In the genomic region with DNA sequence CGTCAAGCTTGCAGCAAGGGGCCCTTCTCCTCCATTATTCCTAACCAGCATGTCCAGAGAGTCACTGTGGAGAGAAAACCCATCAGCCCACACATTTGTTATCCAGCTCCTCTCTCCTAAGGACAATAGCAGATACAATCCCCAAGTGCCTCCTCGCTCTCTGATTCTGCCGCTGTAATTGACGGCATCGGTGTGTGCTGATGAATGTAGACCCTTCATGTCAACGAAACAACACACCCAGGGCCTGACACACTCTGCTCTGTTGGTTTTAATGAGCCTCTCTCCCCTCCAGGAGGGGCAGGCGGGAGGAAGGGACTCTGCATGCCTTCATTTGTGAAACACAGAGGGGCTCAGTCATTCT, we compare ENCODE assay signal across 8 mouse cellular contexts. TPM values are rescaled to one million over a fixed set of nuclear protein-coding genes. Genes with fewer than 3 reads are reported as not detected.
DNase-seq lines count a peak whose midpoint lies in the region; ATAC-seq and TF ChIP-seq lines count a peak whose summit lies in the region.
"Had no signal": no experiment of that assay in that cellular context is flagged by ENCODE, and none has a peak within 500 bp of the region (broad histone marks: within the 10 kb centered on the region; RNA-seq: fewer than 3 reads in every experiment).

No protein-coding gene starts in this region.

- H3K4me2 ChIP-seq in hindbrain, embryonic 16.5 days (ENCODE audit: low read length), result no peak overlapping the region
- H3K4me2 ChIP-seq in midbrain, postnatal 0 days (ENCODE audit: low read depth, low read length, poor library complexity, severe bottlenecking), result no peak overlapping the region

- no peak overlapping the region for H3K9ac ChIP-seq in hindbrain, embryonic 16.5 days (ENCODE audit: low read depth, low read length)
- H3K9ac ChIP-seq in midbrain, postnatal 0 days (replicated peaks; ENCODE audit: low read length, poor library complexity, severe bottlenecking), result no peak overlapping the region

- ATAC-seq in hindbrain, embryonic 16.5 days, result peak; percentile 22
- no peak for ATAC-seq in midbrain, postnatal 0 days (ENCODE audit: low FRiP score)

- no peaks in the 10 kb centered on the region for H3K27me3 ChIP-seq in hindbrain, embryonic 16.5 days (replicated peaks; ENCODE audit: control insufficient read depth, insufficient read depth, low read length)
- no peaks in the 10 kb centered on the region; the same call in 1 of the 2 replicates for H3K27me3 ChIP-seq in midbrain, postnatal 0 days (ENCODE audit: insufficient read depth, low read length)

- peaks cover 11% of the 10 kb centered on the region for H3K36me3 ChIP-seq in hindbrain, embryonic 16.5 days (ENCODE audit: control insufficient read depth, insufficient read depth, low read length)
- H3K36me3 ChIP-seq in midbrain, postnatal 0 days (ENCODE audit: insufficient read depth, low read length), result peaks cover 14% of the 10 kb centered on the region

- TF ChIP-seq CTCF in embryonic fibroblast, embryonic 13.5 days (IDR thresholded peaks at IDR 0.05; ENCODE audit: borderline replicate concordance, insufficient read depth, low read length), result no peak
- TF ChIP-seq CTCF in midbrain, postnatal 0 days (IDR thresholded peaks at IDR 0.05), result no peak

- DNase-seq in embryo, embryonic 9.5 days (ENCODE audit: extremely low spot score), result peak; percentile 60
- DNase-seq in midbrain, postnatal 0 days (ENCODE audit: low spot score), result no peak
- DNase-seq in thymus, postnatal 36 days, result no peak
- DNase-seq in frontal cortex, postnatal 25 days (ENCODE audit: low spot score in 2 of 2), result no peak
- no peak for DNase-seq in cerebellum, postnatal 14 days
- DNase-seq: lung, postnatal 10 days had no signal

- WGBS in hindbrain, embryonic 16.5 days, result 14% methylated on average over 7 of the region's 7 CpGs
- 21% methylated on average over 7 of the region's 7 CpGs for WGBS in midbrain, postnatal 0 days

- TF ChIP-seq POLR2A in embryonic fibroblast, embryonic 13.5 days (IDR thresholded peaks at IDR 0.05; ENCODE audit: low read depth, low read length), result no peak

- no peak overlapping the region for H3K4me3 ChIP-seq in embryonic fibroblast, embryonic 13.5 days (ENCODE audit: insufficient read depth, low read length)
- no peak overlapping the region for H3K4me3 ChIP-seq in hindbrain, embryonic 16.5 days (ENCODE audit: low read length)
- H3K4me3 ChIP-seq in midbrain, postnatal 0 days (ENCODE audit: low read depth, low read length), result no peak overlapping the region

- peaks cover 12% of the 10 kb centered on the region for H3K4me1 ChIP-seq in embryonic fibroblast, embryonic 13.5 days (ENCODE audit: control insufficient read depth, insufficient read depth, low read length)
- H3K4me1 ChIP-seq in hindbrain, embryonic 16.5 days (ENCODE audit: control insufficient read depth, insufficient read depth, low read depth, low read length), result peaks cover 15% of the 10 kb centered on the region
- H3K4me1 ChIP-seq in midbrain, postnatal 0 days (ENCODE audit: insufficient read depth, low read length), result 0 out of 2 replicates have a peak, but pooled peaks cover 4% of the 10 kb centered on the region

- 0 out of 2 replicates have a peak, but pooled peaks cover 3% of the 10 kb centered on the region for H3K9me3 ChIP-seq in hindbrain, embryonic 16.5 days (ENCODE audit: control insufficient read depth, low read length)
- no peaks in the 10 kb centered on the region for H3K9me3 ChIP-seq in midbrain, postnatal 0 days (ENCODE audit: low read length)

- H3K27ac ChIP-seq in embryonic fibroblast, embryonic 13.5 days (ENCODE audit: insufficient read depth, low read length), result peak overlapping the region; percentile 73
- peak overlapping the region; percentile 56 for H3K27ac ChIP-seq in hindbrain, embryonic 16.5 days (ENCODE audit: low read depth, low read length)
- peak overlapping the region; percentile 34; the same call in 1 of the 2 replicates for H3K27ac ChIP-seq in midbrain, postnatal 0 days (ENCODE audit: low read depth, low read length)

RNA-seq across cellular contexts. Expression of gene Pepd, which starts 27.8 kb away (rescaled TPM):
- 20.7 and 21.8 TPM in 2 replicates for polyA plus RNA-seq in embryonic fibroblast, embryonic 13.5 days (2011; ENCODE audit: insufficient read length, low read depth, missing spikeins)
- 66.2 and 69.5 TPM in 2 replicates for polyA plus RNA-seq in hindbrain, embryonic 16.5 days (2015; fragmentation: Nextera tagmentation; extraction: Ambion mirVana)
- total RNA-seq in midbrain, postnatal 0 days (2014; rRNA removed), result 57.4 and 60.8 TPM in 2 replicates
- polyA plus RNA-seq in midbrain, postnatal 0 days (2015; fragmentation: Nextera tagmentation; extraction: Ambion mirVana), result 69.8 and 70.1 TPM in 2 replicates
